ENCODE assay signal across 8 mouse cellular contexts in genomic region chr10:115775945-115776905, GRCm38 (mm10).
DNase-seq lines count a peak whose midpoint lies in the region.
"Had no signal": no experiment of that assay in that cellular context is flagged by ENCODE, and none has a peak within 500 bp of the region (broad histone marks: within the 10 kb centered on the region; RNA-seq: fewer than 3 reads in every experiment).

No protein-coding gene starts in this region.

- peak; percentile 28 for DNase-seq in kidney, postnatal 14 days
- DNase-seq in kidney, adult 9 months = no peak
- DNase-seq in embryo, embryonic 11 days = peak; percentile 46
- peak; percentile 33 for DNase-seq in layer of hippocampus, adult 9-10 months (ENCODE audit: low spot score)
- DNase-seq in lung, postnatal 4 days = peak; percentile 73 to 87
- DNase-seq in ovary, postnatal 10 days (ENCODE audit: low spot score) = no peak
- DNase-seq in cerebellum, postnatal 10 days = no peak
- DNase-seq: cerebellum, adult 9-10 months had no signal

Comparison
In these comparisons a context has a peak if more than half of its experiments do, and no peak if none do; other contexts are left out.
1. DNase-seq: peak in kidney, postnatal 14 days (single experiment), embryo, embryonic 11 days (single experiment), layer of hippocampus, adult 9-10 months (single experiment) and lung, postnatal 4 days (2 of 2); none in kidney, adult 9 months (single experiment), ovary, postnatal 10 days (single experiment) and cerebellum, postnatal 10 days (0 of 2).